Mouse (Mus musculus): ENCODE measurements around the gene 4930467E23Rik.
"Not testable (repeated sequence)": the region's sequence is repeated elsewhere in the genome, so short reads cannot be mapped to it uniquely, and the experiment has no call there.

GRCm38 (mm10) chr8:19705216-19705600 lies 24.2 kb upstream of the 4930467E23Rik start:
- TF ChIP-seq CTCF, POLR2A (IDR thresholded peaks at IDR 0.05; ENCODE audit: insufficient read depth, low read depth, low read length): not testable (repeated sequence)

Data from olfactory bulb, adult 2 months (tissue).